Mouse (Mus musculus) Muller cell, postnatal 12 days (primary cell): Measurements from ENCODE around the gene Tram2.

Source experiments
- DNase-seq: peaks from one replicate; pipeline ENCODE4 v3.0.0-alpha.2; 2015; ENCODE audit errors: inconsistent ontology term

Tram2 gene

GRCm38 (mm10) chr1:20974341-20975135, 104.5 kb downstream of the Tram2 start:
- DNase-seq: no peak

- DNase-seq: no peak
Measured at GRCm38 (mm10) chr1:20973389-20973788, 105.6 kb downstream of the Tram2 start.

GRCm38 (mm10) chr1:20969642-20970041, 109.4 kb downstream of the Tram2 start:
- DNase-seq: no peak

- DNase-seq: no peak
Measured at GRCm38 (mm10) chr1:20954876-20955275, 124.2 kb downstream of the Tram2 start.

- DNase-seq: no peak
Measured at GRCm38 (mm10) chr1:20951799-20952198, 127.2 kb downstream of the Tram2 start.

GRCm38 (mm10) chr1:20951300-20951763, 127.7 kb downstream of the Tram2 start, which contains the start of gene Efhc1:
Efhc1 (plus strand) TSS chr1:20951626.
- peak; percentile 98 for DNase-seq
